Mouse (Mus musculus) midbrain, embryonic 13.5 days (tissue): ENCODE measurements around the gene Gm12355. TPM values are rescaled to one million over a fixed set of nuclear protein-coding genes. Genes with fewer than 3 reads are reported as not detected.

Source experiments
- ATAC-seq: fragments of 200-750 bp; cut with Nextera tagmentation; 2 replicates; pipeline ENCODE4 v1.8.0; 2017; ENCODE audit warnings: mild to moderate bottlenecking, moderate TSS enrichment, moderate library complexity
- H3K27ac ChIP-seq: fragments of 300-500 bp; sonication (generic); 2 replicates; pipeline ENCODE4 v1.5.1; 2015; ENCODE audit warnings: inconsistent platforms, mild to moderate bottlenecking, moderate library complexity
- H3K27me3 ChIP-seq: fragments of 300-500 bp; sonication (generic); 2 replicates; pipeline ENCODE4 v1.6.1; 2015; ENCODE audit warnings: mild to moderate bottlenecking, inconsistent platforms
- H3K36me3 ChIP-seq: fragments of 300-500 bp; sonication (generic); 2 replicates; pipeline ENCODE4 v1.6.1; 2015; ENCODE audit warnings: mild to moderate bottlenecking, inconsistent platforms
- H3K4me1 ChIP-seq: fragments of 300-500 bp; sonication (generic); replicated peaks from 2 replicates; pipeline ENCODE4 v1.6.1; 2015; ENCODE audit warnings: inconsistent platforms
- H3K4me2 ChIP-seq: fragments of 300-500 bp; sonication (generic); replicated peaks from 2 replicates; pipeline ENCODE4 v1.6.1; 2015; ENCODE audit warnings: moderate library complexity, mild to moderate bottlenecking, inconsistent platforms
- H3K4me3 ChIP-seq: fragments of 300-500 bp; sonication (generic); replicated peaks from 2 replicates; pipeline ENCODE4 v1.5.1; 2015; ENCODE audit warnings: mild to moderate bottlenecking, inconsistent platforms
- H3K9ac ChIP-seq: fragments of 300-500 bp; sonication (generic); replicated peaks from 2 replicates; pipeline ENCODE4 v1.6.1; 2015; ENCODE audit warnings: mild to moderate bottlenecking, inconsistent platforms
- H3K9me3 ChIP-seq: fragments of 300-500 bp; sonication (generic); 2 replicates; pipeline ENCODE4 v1.6.1; 2016; ENCODE audit warnings: mild to moderate bottlenecking, inconsistent platforms
- WGBS: fragments of 180-500 bp; shearing (Covaris S2); methylation state at CpG from one replicate; pipeline ENCODE4 v1.1.7; 2015; 5-methylcytosine and 5-hydroxymethylcytosine counted together
- polyA plus RNA-seq: library from polyadenylated mRNA; unstranded; fragments of >200 nt; fragmentation: Nextera tagmentation; extraction: Ambion mirVana; gene quantifications from 2 replicates; pipeline ENCODE4 v1.2.1, GENCODE M21; 2015

Gene Gm12355
- polyA plus RNA-seq, 1 experiment from 2014 or later, result 0.90 TPM

GRCm38 (mm10) chr11:98586087-98586891 is 39.2 kb downstream of the Gm12355 start:
- peak overlapping the region; percentile 89 for H3K4me3 ChIP-seq
- ATAC-seq, result peak; percentile 62
- no peaks in the 10 kb centered on the region for H3K27me3 ChIP-seq
- 2% methylated on average over 22 of the region's 22 CpGs for WGBS
- H3K27ac ChIP-seq, result peak overlapping the region; percentile 90
- H3K9me3 ChIP-seq, result no peaks in the 10 kb centered on the region
- H3K4me1 ChIP-seq, result peaks cover 35% of the 10 kb centered on the region
- peak overlapping the region; percentile 95 for H3K9ac ChIP-seq
- H3K36me3 ChIP-seq, result peaks cover 24% of the 10 kb centered on the region
- peak overlapping the region; percentile 93 for H3K4me2 ChIP-seq

- 92% methylated on average over 6 of the region's 6 CpGs for WGBS
- Histone ChIP-seq H3K36me3 (peaks cover 35% of the 10 kb centered on the region), H3K4me1 (peaks cover 35% of the 10 kb centered on the region), H3K27ac (no peak overlapping the region), H3K27me3 (no peaks in the 10 kb centered on the region), H3K9me3 (no peaks in the 10 kb centered on the region), H3K4me3 (no peak overlapping the region), H3K4me2 (no peak overlapping the region), H3K9ac (no peak overlapping the region)
- ATAC-seq, result no peak
Measured at GRCm38 (mm10) chr11:98584629-98585177, 40.8 kb downstream of the Gm12355 start.

GRCm38 (mm10) chr11:98584146-98584545 is 41.3 kb downstream of the Gm12355 start:
- H3K9me3 ChIP-seq, result no peaks in the 10 kb centered on the region
- peaks cover 35% of the 10 kb centered on the region for H3K4me1 ChIP-seq
- no peak overlapping the region for H3K4me3 ChIP-seq
- H3K4me2 ChIP-seq, result no peak overlapping the region
- WGBS, result 73% methylated on average over 1 of the region's 1 CpGs
- no peak overlapping the region for H3K27ac ChIP-seq
- H3K27me3 ChIP-seq, result no peaks in the 10 kb centered on the region
- no peak for ATAC-seq
- H3K9ac ChIP-seq, result 0 out of 2 replicates have a peak overlapping the region, but pooled peaks have one; percentile 6
- H3K36me3 ChIP-seq, result peaks cover 35% of the 10 kb centered on the region

GRCm38 (mm10) chr11:98583571-98583970 is 41.9 kb downstream of the Gm12355 start:
- no peak for ATAC-seq

GRCm38 (mm10) chr11:98583265-98583552 is 42.3 kb downstream of the Gm12355 start:
- H3K4me1 ChIP-seq, result peaks cover 32% of the 10 kb centered on the region
- H3K4me2 ChIP-seq, result no peak overlapping the region
- peaks cover 35% of the 10 kb centered on the region for H3K36me3 ChIP-seq
- WGBS, result 86% methylated on average over 3 of the region's 3 CpGs
- no peaks in the 10 kb centered on the region for H3K27me3 ChIP-seq
- H3K27ac ChIP-seq, result no peak overlapping the region
- ATAC-seq, result no peak
- no peak overlapping the region for H3K4me3 ChIP-seq
- no peaks in the 10 kb centered on the region for H3K9me3 ChIP-seq
- no peak overlapping the region for H3K9ac ChIP-seq

More at GRCm38 (mm10) chr11:98583571-98583970, 41.9 kb downstream of the Gm12355 start:
- Histone ChIP-seq H3K9ac (no peak overlapping the region), H3K36me3 (peaks cover 35% of the 10 kb centered on the region), H3K27me3 (no peaks in the 10 kb centered on the region), H3K4me2 (no peak overlapping the region), H3K9me3 (no peaks in the 10 kb centered on the region), H3K4me1 (peaks cover 35% of the 10 kb centered on the region), H3K27ac (no peak overlapping the region), H3K4me3 (no peak overlapping the region)
- WGBS, result 65% methylated on average over 3 of the region's 3 CpGs

- ATAC-seq, result no peak
- Histone ChIP-seq H3K4me1 (peaks cover 27% of the 10 kb centered on the region), H3K36me3 (peaks cover 35% of the 10 kb centered on the region), H3K4me2 (no peak overlapping the region), H3K27ac (no peak overlapping the region), H3K9ac (no peak overlapping the region), H3K9me3 (no peaks in the 10 kb centered on the region), H3K4me3 (no peak overlapping the region), H3K27me3 (no peaks in the 10 kb centered on the region)
- 92% methylated on average over 12 of the region's 12 CpGs for whole genome bisulfite sequencing
Measured at GRCm38 (mm10) chr11:98582551-98583264, 42.8 kb downstream of the Gm12355 start.

GRCm38 (mm10) chr11:98582030-98582388 is 43.5 kb downstream of the Gm12355 start:
- no peak overlapping the region for H3K9ac ChIP-seq
- H3K9me3 ChIP-seq, result no peaks in the 10 kb centered on the region
- H3K4me3 ChIP-seq, result no peak overlapping the region
- no peaks in the 10 kb centered on the region for H3K27me3 ChIP-seq
- 75% methylated on average over 8 of the region's 8 CpGs for WGBS
- H3K36me3 ChIP-seq, result peaks cover 35% of the 10 kb centered on the region
- H3K4me2 ChIP-seq, result no peak overlapping the region
- H3K27ac ChIP-seq, result no peak overlapping the region
- ATAC-seq, result no peak
- peaks cover 22% of the 10 kb centered on the region for H3K4me1 ChIP-seq

GRCm38 (mm10) chr11:98581286-98582029 is 44.0 kb downstream of the Gm12355 start:
- H3K9ac ChIP-seq, result no peak overlapping the region
- no peak for ATAC-seq
- no peaks in the 10 kb centered on the region for H3K9me3 ChIP-seq
- no peaks in the 10 kb centered on the region for H3K27me3 ChIP-seq
- WGBS, result 65% methylated on average over 17 of the region's 17 CpGs
- H3K27ac ChIP-seq, result no peak overlapping the region
- no peak overlapping the region for H3K4me3 ChIP-seq
- H3K4me2 ChIP-seq, result no peak overlapping the region
- H3K4me1 ChIP-seq, result peaks cover 21% of the 10 kb centered on the region
- H3K36me3 ChIP-seq, result peaks cover 35% of the 10 kb centered on the region

- H3K36me3 ChIP-seq, result peaks cover 35% of the 10 kb centered on the region
- 66% methylated on average over 16 of the region's 16 CpGs for WGBS
Measured at GRCm38 (mm10) chr11:98580301-98581121, 45.0 kb downstream of the Gm12355 start.

GRCm38 (mm10) chr11:98577776-98578175 is 47.7 kb downstream of the Gm12355 start:
- no peaks in the 10 kb centered on the region for H3K4me1 ChIP-seq
- no peaks in the 10 kb centered on the region for H3K9me3 ChIP-seq
- no peak overlapping the region for H3K4me3 ChIP-seq
- 90% methylated on average over 5 of the region's 5 CpGs for WGBS
- peaks cover 26% of the 10 kb centered on the region for H3K36me3 ChIP-seq
- H3K4me2 ChIP-seq, result no peak overlapping the region
- no peaks in the 10 kb centered on the region for H3K27me3 ChIP-seq
- no peak overlapping the region for H3K9ac ChIP-seq
- ATAC-seq, result no peak
- H3K27ac ChIP-seq, result no peak overlapping the region

More at GRCm38 (mm10) chr11:98580301-98581121, 45.0 kb downstream of the Gm12355 start:
- Histone ChIP-seq H3K4me1 (peaks cover 12% of the 10 kb centered on the region), H3K4me2 (no peak overlapping the region), H3K9me3 (no peaks in the 10 kb centered on the region), H3K4me3 (no peak overlapping the region), H3K27me3 (no peaks in the 10 kb centered on the region), H3K27ac (no peak overlapping the region), H3K9ac (no peak overlapping the region)
- no peak for ATAC-seq
